ENCODE assay signal across 18 mouse cellular contexts in the genomic region with DNA sequence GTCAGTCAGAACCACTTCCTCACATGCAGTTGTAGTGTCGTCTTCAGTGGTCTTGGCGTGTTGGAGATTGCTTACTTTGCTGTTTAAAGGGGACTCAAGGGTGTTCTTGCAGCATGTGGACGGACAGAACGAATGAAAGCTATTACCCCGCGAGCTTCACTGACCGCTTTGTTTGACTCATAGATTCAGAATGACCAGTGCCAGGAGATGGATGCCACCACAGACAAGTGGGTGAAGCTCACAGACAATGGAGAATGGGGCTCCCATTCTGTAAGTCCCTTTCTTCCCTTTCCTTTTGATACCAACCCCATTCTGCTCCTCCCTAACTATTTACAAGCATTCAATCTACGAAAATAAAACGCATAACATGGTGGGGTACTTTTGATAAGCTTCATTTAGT.
A peak's percentile ranks its signal among the peaks of the same experiment; 100 is the strongest.
DNase-seq lines count a peak whose midpoint lies in the region; ATAC-seq lines count a peak whose summit lies in the region.
"Had no signal": no experiment of that assay in that cellular context is flagged by ENCODE, and none has a peak within 500 bp of the region (broad histone marks: within the 10 kb centered on the region; RNA-seq: fewer than 3 reads in every experiment).

No protein-coding gene starts in this region.

- DNase-seq in frontal cortex, postnatal 14 days (ENCODE audit: low spot score in 2 of 2): no peak
- DNase-seq in left cerebral cortex, adult 11 months (ENCODE audit: low spot score): peak; percentile 5
- no peak for DNase-seq in left cerebral cortex, postnatal 4 days
- peak; percentile 87 for DNase-seq in brain, adult 2 months (ENCODE audit: low read depth, low spot score)
- DNase-seq in telencephalon, adult 2 months (ENCODE audit: low read depth, low spot score): peak; percentile 58
- no peak for DNase-seq in right cerebral cortex, postnatal 25 days
- DNase-seq in ovary, postnatal 10 days (ENCODE audit: low spot score): no peak
- DNase-seq: adrenal gland, postnatal 10 days; adrenal gland, postnatal 36 days; cerebellum, adult 11-12 months; cerebellum, adult 9-11 months; cerebellum, postnatal 25 days; gastrocnemius, postnatal 25 days had no signal

- ATAC-seq in frontal cortex, adult (ENCODE audit: low TSS enrichment): peak; percentile 65
- ATAC-seq: CD4-positive, CD25-positive, alpha-beta regulatory T cell, adult 4 months; forebrain, embryonic 13.5 days; forebrain, embryonic 16.5 days; Patski had no signal

- intact Hi-C loops in left cerebral cortex, postnatal 4 days (cut with DNase I): no loop called here

Comparison
In these comparisons a context has a peak if more than half of its experiments do, and no peak if none do; other contexts are left out.
1. DNase-seq: peak in left cerebral cortex, adult 11 months (single experiment), brain, adult 2 months (single experiment) and telencephalon, adult 2 months (single experiment); none in frontal cortex, postnatal 14 days (0 of 2), left cerebral cortex, postnatal 4 days (single experiment), right cerebral cortex, postnatal 25 days (single experiment) and ovary, postnatal 10 days (single experiment).